Mouse (Mus musculus) kidney, adult 2 months (tissue): ENCODE measurements around the gene Npas3.

Source experiments
- CTCF ChIP-seq: fragments of 200-500 bp; conservative IDR thresholded peaks from 2 replicates; pipeline ENCODE4 v1.5.1; 2011; ENCODE audit warnings: low read depth, mild to moderate bottlenecking, control low read depth, low read length, moderate library complexity, mixed read lengths; ENCODE audit not compliant: insufficient read depth, insufficient read length
- POLR2A ChIP-seq: fragments of 200-500 bp; IDR thresholded peaks from one replicate; pipeline ENCODE4 v1.6.1; 2011; ENCODE audit warnings: low read depth, low read length, control low read depth

DNA sequence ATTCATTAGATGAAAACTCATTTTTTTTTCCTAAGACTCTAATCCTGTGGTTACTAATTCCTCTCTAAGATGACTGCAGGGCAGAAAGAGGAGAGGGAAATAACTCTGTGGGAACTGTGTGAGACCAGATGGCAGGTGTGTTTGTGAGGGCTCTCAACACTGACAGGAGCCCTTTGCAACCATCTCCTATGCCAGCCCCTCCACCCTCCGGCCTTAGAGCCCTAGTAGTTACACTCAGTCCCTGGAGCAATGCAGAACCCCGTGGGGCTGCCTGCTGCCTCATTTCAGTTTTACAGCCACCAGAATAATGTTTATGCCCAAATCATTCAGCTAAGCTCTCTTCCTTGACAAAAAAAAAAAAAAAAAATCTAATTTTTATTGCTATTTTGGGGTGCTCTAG lies 604.0 kb downstream of the Npas3 start:
- TF ChIP-seq CTCF (no peak), POLR2A (no peak)
